Mouse (Mus musculus): ENCODE measurements at regions not wholly inside any gene's neighbourhood (a gene's known extent, or its start where the extent isn't known, plus 50 kb on each side); places are given as distances from the start of the nearest gene placed in this dataset.

- Histone ChIP-seq H3K4me1 (ENCODE audit: control insufficient read depth, insufficient read depth, low read length) (no peaks in the 10 kb centered on the region), H3K4me3 (replicated peaks; ENCODE audit: low read length) (no peak overlapping the region), H3K9me3 (replicated peaks; ENCODE audit: control insufficient read depth, low read length) (no peaks in the 10 kb centered on the region), H3K4me2 (ENCODE audit: low read depth, low read length) (no peak overlapping the region), H3K36me3 (ENCODE audit: control insufficient read depth, insufficient read depth, low read length) (no peaks in the 10 kb centered on the region), H3K9ac (ENCODE audit: low read length) (no peak overlapping the region), H3K27me3 (ENCODE audit: control insufficient read depth, insufficient read depth, low read length) (no peaks in the 10 kb centered on the region), H3K27ac (ENCODE audit: low read length) (no peak overlapping the region)
- no peak for ATAC-seq (ENCODE audit: insufficient read depth, low FRiP score)
- WGBS, result 50% methylated on average over 6 of the region's 6 CpGs
Measured at GRCm38 (mm10) chr10:117987620-117988019, 141.8 kb upstream of the Rap1b start.

DNA sequence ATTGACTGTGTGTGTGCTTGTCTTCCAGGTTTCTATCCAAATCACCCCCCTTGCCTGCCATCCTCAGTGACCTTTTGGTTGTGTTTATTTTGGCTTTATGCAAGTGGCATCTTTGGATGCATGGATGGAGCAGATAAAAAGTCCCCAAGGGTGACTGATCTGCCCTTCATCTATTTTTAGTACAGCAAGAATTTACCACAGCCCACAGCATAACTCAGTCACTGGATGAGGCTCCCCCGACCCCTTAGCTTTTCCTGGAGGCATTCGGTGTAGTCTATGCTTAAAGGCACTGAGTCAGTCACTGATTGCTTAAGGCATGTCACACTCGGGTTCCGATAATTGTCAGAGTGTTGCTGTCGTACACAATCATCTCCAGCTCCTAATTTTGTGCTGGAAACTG lies 142.2 kb upstream of the Rap1b start:
- ATAC-seq (ENCODE audit: insufficient read depth, low FRiP score), result no peak
- no peak overlapping the region for H3K4me3 ChIP-seq (replicated peaks; ENCODE audit: low read length)
- no peak overlapping the region for H3K9ac ChIP-seq (ENCODE audit: low read length)
- H3K27me3 ChIP-seq (ENCODE audit: control insufficient read depth, insufficient read depth, low read length), result no peaks in the 10 kb centered on the region
- H3K9me3 ChIP-seq (replicated peaks; ENCODE audit: control insufficient read depth, low read length), result no peaks in the 10 kb centered on the region
- no peaks in the 10 kb centered on the region for H3K4me1 ChIP-seq (ENCODE audit: control insufficient read depth, insufficient read depth, low read length)
- 72% methylated on average over 5 of the region's 5 CpGs for WGBS
- H3K4me2 ChIP-seq (ENCODE audit: low read depth, low read length), result no peak overlapping the region
- no peak overlapping the region for H3K27ac ChIP-seq (ENCODE audit: low read length)
- H3K36me3 ChIP-seq (ENCODE audit: control insufficient read depth, insufficient read depth, low read length), result no peaks in the 10 kb centered on the region

DNA sequence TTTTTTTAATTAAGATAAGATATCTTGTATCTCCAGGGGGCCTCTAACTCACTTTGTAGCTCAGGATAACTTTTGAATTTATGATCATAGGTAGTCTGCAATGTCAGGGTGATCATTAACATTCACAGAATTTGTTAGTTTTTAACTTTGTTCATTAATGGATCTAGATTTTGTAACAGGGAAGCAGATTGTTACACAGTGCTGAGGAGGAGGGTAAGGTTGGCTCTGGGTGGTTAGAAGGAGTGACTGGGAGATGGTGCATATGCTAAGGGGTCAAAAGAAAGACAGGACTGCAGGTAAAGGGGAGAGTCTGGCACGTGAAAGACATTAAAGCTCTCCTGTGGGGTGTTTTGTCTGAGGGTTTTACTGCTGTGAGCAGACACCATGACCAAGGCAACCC lies 145.3 kb upstream of the Rap1b start:
- Histone ChIP-seq H3K9ac (ENCODE audit: low read length) (no peak overlapping the region), H3K9me3 (replicated peaks; ENCODE audit: control insufficient read depth, low read length) (no peaks in the 10 kb centered on the region), H3K36me3 (ENCODE audit: control insufficient read depth, insufficient read depth, low read length) (no peaks in the 10 kb centered on the region), H3K27ac (ENCODE audit: low read length) (no peak overlapping the region), H3K27me3 (ENCODE audit: control insufficient read depth, insufficient read depth, low read length) (no peaks in the 10 kb centered on the region), H3K4me2 (ENCODE audit: low read depth, low read length) (no peak overlapping the region), H3K4me3 (replicated peaks; ENCODE audit: low read length) (no peak overlapping the region), H3K4me1 (ENCODE audit: control insufficient read depth, insufficient read depth, low read length) (no peaks in the 10 kb centered on the region)
- WGBS, result 86% methylated on average over 1 of the region's 1 CpGs
- ATAC-seq (ENCODE audit: insufficient read depth, low FRiP score), result no peak

DNA sequence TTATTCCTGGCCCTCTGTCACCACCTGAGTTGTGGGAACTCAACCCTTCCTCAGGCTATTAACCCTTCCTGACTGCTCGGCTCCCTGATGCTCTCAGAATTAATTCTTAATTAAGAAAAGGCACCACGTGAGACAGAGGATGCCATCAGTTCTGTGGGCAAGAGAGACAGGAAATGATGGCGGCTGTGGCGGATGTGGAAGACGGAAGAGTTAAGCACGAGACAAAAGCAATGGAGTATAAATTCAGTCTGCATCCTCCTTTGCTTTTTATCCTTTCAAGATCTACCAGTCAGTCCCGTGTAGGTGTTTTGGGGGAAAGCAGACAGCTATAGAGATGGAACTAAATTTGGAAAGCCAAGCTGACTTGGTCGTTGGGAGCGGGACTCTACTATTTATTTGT lies 146.5 kb upstream of the Rap1b start:
- Histone ChIP-seq H3K4me2 (ENCODE audit: low read depth, low read length) (no peak overlapping the region), H3K9ac (ENCODE audit: low read length) (no peak overlapping the region), H3K27me3 (ENCODE audit: control insufficient read depth, insufficient read depth, low read length) (no peaks in the 10 kb centered on the region), H3K36me3 (ENCODE audit: control insufficient read depth, insufficient read depth, low read length) (no peaks in the 10 kb centered on the region), H3K4me1 (ENCODE audit: control insufficient read depth, insufficient read depth, low read length) (no peaks in the 10 kb centered on the region), H3K4me3 (replicated peaks; ENCODE audit: low read length) (no peak overlapping the region), H3K27ac (ENCODE audit: low read length) (no peak overlapping the region), H3K9me3 (replicated peaks; ENCODE audit: control insufficient read depth, low read length) (no peaks in the 10 kb centered on the region)
- 84% methylated on average over 9 of the region's 9 CpGs for WGBS
- ATAC-seq (ENCODE audit: insufficient read depth, low FRiP score), result no peak

DNA sequence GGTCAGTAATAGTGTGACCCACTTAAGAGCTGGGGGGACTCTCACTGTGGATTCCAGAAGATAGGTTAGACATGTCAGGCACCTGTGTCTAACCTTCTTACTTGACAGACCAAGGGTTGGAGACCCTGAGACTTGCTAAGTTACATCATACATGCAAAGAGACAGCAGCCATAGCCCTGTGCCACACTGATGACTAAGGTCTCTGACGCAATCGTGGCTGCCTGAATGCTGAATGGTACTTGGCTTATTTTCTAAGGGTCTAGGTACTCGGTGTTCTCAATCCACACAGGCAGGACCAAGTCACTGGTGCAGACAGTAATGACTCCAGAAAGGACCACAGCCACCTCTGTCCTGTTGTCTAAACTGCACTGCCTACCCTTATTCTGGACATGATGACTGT lies 147.8 kb upstream of the Mdm1 start:
- Histone ChIP-seq H3K36me3 (ENCODE audit: control insufficient read depth, insufficient read depth, low read length) (no peaks in the 10 kb centered on the region), H3K27ac (ENCODE audit: low read length) (no peak overlapping the region), H3K4me1 (ENCODE audit: control insufficient read depth, insufficient read depth, low read length) (no peaks in the 10 kb centered on the region), H3K4me3 (replicated peaks; ENCODE audit: low read length) (no peak overlapping the region), H3K27me3 (ENCODE audit: control insufficient read depth, insufficient read depth, low read length) (no peaks in the 10 kb centered on the region), H3K4me2 (ENCODE audit: low read depth, low read length) (no peak overlapping the region), H3K9me3 (replicated peaks; ENCODE audit: control insufficient read depth, low read length) (no peaks in the 10 kb centered on the region), H3K9ac (ENCODE audit: low read length) (no peak overlapping the region)
- 86% methylated on average over 3 of the region's 3 CpGs for WGBS
- ATAC-seq (ENCODE audit: insufficient read depth, low FRiP score), result no peak

DNA sequence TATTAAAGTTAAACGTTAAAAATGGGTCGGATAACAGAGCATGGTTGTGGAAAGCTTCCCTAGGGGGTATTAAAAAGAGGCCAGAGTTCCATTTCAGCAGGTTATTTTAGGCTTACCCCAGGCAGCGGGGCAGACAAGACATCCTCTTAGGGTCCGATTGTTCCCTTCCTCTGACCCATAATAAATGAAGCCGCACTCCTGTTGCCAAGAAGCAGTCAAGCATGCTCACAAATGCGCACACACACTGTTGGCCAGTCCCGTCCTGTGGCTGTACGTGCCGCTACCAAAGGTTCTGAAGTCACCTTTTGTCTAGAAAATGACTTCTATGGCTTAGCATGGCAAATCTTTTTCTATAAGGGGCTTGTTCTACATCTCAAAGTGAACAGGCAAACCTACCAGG lies 146.8 kb upstream of the Mdm1 start:
- Histone ChIP-seq H3K27me3 (ENCODE audit: control insufficient read depth, insufficient read depth, low read length) (no peaks in the 10 kb centered on the region), H3K4me1 (ENCODE audit: control insufficient read depth, insufficient read depth, low read length) (no peaks in the 10 kb centered on the region), H3K9ac (ENCODE audit: low read length) (no peak overlapping the region), H3K4me2 (ENCODE audit: low read depth, low read length) (no peak overlapping the region), H3K4me3 (replicated peaks; ENCODE audit: low read length) (no peak overlapping the region), H3K9me3 (replicated peaks; ENCODE audit: control insufficient read depth, low read length) (no peaks in the 10 kb centered on the region), H3K27ac (ENCODE audit: low read length) (no peak overlapping the region), H3K36me3 (ENCODE audit: control insufficient read depth, insufficient read depth, low read length) (no peaks in the 10 kb centered on the region)
- WGBS, result 81% methylated on average over 9 of the region's 9 CpGs
- ATAC-seq (ENCODE audit: insufficient read depth, low FRiP score), result no peak

- Histone ChIP-seq H3K4me1 (ENCODE audit: control insufficient read depth, insufficient read depth, low read length) (no peaks in the 10 kb centered on the region), H3K9me3 (replicated peaks; ENCODE audit: control insufficient read depth, low read length) (no peaks in the 10 kb centered on the region), H3K4me2 (ENCODE audit: low read depth, low read length) (no peak overlapping the region), H3K27ac (ENCODE audit: low read length) (no peak overlapping the region), H3K4me3 (replicated peaks; ENCODE audit: low read length) (no peak overlapping the region), H3K36me3 (ENCODE audit: control insufficient read depth, insufficient read depth, low read length) (no peaks in the 10 kb centered on the region), H3K9ac (ENCODE audit: low read length) (no peak overlapping the region), H3K27me3 (ENCODE audit: control insufficient read depth, insufficient read depth, low read length) (no peaks in the 10 kb centered on the region)
- WGBS, result 69% methylated on average over 5 of the region's 5 CpGs
- ATAC-seq (ENCODE audit: insufficient read depth, low FRiP score), result no peak
Measured at GRCm38 (mm10) chr10:117997796-117998195, 143.8 kb upstream of the Mdm1 start.

DNA sequence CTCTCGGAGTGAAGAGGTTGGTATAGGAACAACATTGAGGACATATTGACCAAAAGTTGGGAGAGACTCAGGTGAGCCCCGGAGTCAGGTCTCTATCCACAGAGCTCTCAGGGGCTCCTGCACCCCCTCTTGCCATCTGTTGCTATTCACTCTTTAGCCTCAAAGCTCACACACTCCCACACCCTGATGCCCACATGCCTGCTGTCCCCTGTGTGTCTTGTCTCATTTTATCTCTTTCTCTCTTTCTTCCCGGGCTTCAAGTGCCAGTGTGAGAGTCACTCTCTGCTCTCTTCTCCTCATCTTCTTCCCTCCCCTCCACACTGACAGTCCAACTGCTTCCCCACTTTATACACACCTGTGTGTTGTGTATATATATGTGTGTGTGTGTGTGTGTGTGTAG lies 141.0 kb upstream of the Mdm1 start:
- Histone ChIP-seq H3K4me2 (ENCODE audit: low read depth, low read length) (no peak overlapping the region), H3K4me3 (replicated peaks; ENCODE audit: low read length) (no peak overlapping the region), H3K9me3 (replicated peaks; ENCODE audit: control insufficient read depth, low read length) (no peaks in the 10 kb centered on the region), H3K27me3 (ENCODE audit: control insufficient read depth, insufficient read depth, low read length) (no peaks in the 10 kb centered on the region), H3K36me3 (ENCODE audit: control insufficient read depth, insufficient read depth, low read length) (no peaks in the 10 kb centered on the region), H3K9ac (ENCODE audit: low read length) (no peak overlapping the region), H3K4me1 (ENCODE audit: control insufficient read depth, insufficient read depth, low read length) (no peaks in the 10 kb centered on the region), H3K27ac (ENCODE audit: low read length) (no peak overlapping the region)
- no peak for ATAC-seq (ENCODE audit: insufficient read depth, low FRiP score)
- 72% methylated on average over 3 of the region's 3 CpGs for WGBS

GRCm38 (mm10) chr10:118001501-118001900 lies 140.1 kb upstream of the Mdm1 start:
- Histone ChIP-seq H3K36me3 (ENCODE audit: control insufficient read depth, insufficient read depth, low read length) (no peaks in the 10 kb centered on the region), H3K4me3 (replicated peaks; ENCODE audit: low read length) (no peak overlapping the region), H3K9ac (ENCODE audit: low read length) (no peak overlapping the region), H3K4me2 (ENCODE audit: low read depth, low read length) (no peak overlapping the region), H3K9me3 (replicated peaks; ENCODE audit: control insufficient read depth, low read length) (no peaks in the 10 kb centered on the region), H3K27me3 (ENCODE audit: control insufficient read depth, insufficient read depth, low read length) (no peaks in the 10 kb centered on the region), H3K4me1 (ENCODE audit: control insufficient read depth, insufficient read depth, low read length) (no peaks in the 10 kb centered on the region), H3K27ac (ENCODE audit: low read length) (no peak overlapping the region)
- WGBS, result 50% methylated on average over 4 of the region's 4 CpGs
- no peak for ATAC-seq (ENCODE audit: insufficient read depth, low FRiP score)

GRCm38 (mm10) chr10:118001971-118002370 lies 139.6 kb upstream of the Mdm1 start:
- H3K36me3 ChIP-seq (ENCODE audit: control insufficient read depth, insufficient read depth, low read length), result no peaks in the 10 kb centered on the region
- H3K9ac ChIP-seq (ENCODE audit: low read length), result no peak overlapping the region
- ATAC-seq (ENCODE audit: insufficient read depth, low FRiP score), result no peak
- WGBS, result 68% methylated on average over 7 of the region's 7 CpGs
- no peak overlapping the region for H3K4me3 ChIP-seq (replicated peaks; ENCODE audit: low read length)
- H3K4me1 ChIP-seq (ENCODE audit: control insufficient read depth, insufficient read depth, low read length), result 0 out of 2 replicates have a peak, but pooled peaks cover 3% of the 10 kb centered on the region
- no peak overlapping the region for H3K4me2 ChIP-seq (ENCODE audit: low read depth, low read length)
- H3K9me3 ChIP-seq (replicated peaks; ENCODE audit: control insufficient read depth, low read length), result no peaks in the 10 kb centered on the region
- no peaks in the 10 kb centered on the region for H3K27me3 ChIP-seq (ENCODE audit: control insufficient read depth, insufficient read depth, low read length)
- H3K27ac ChIP-seq (ENCODE audit: low read length), result no peak overlapping the region

All from stomach, embryonic 16.5 days (tissue).